Mouse (Mus musculus) kidney, postnatal 0 days (tissue): ENCODE measurements around the gene Grasp. TPM values are rescaled to one million over a fixed set of nuclear protein-coding genes. Genes with fewer than 3 reads are reported as not detected.

ENCODE experiments used
- ATAC-seq: fragments of 200-750 bp; cut with Nextera tagmentation; replicated peaks from 2 replicates; pipeline ENCODE4 v1.8.0; 2017; ENCODE audit warnings: low read depth, moderate number of reproducible peaks, moderate TSS enrichment, moderate library complexity; ENCODE audit not compliant: low FRiP score
- DNase-seq: peaks from one replicate; pipeline ENCODE4 v3.0.0-alpha.2; 2016; ENCODE audit warnings: low spot score
- H3K27ac ChIP-seq: fragments of 300-500 bp; sonication (generic); 2 replicates; pipeline ENCODE4 v1.5.1; 2014; ENCODE audit warnings: mild to moderate bottlenecking
- H3K27me3 ChIP-seq: fragments of 300-500 bp; sonication (generic); 2 replicates; pipeline ENCODE4 v1.6.1; 2014; ENCODE audit warnings: low read length, mixed read lengths; ENCODE audit not compliant: insufficient read depth
- H3K36me3 ChIP-seq: fragments of 300-500 bp; sonication (generic); 2 replicates; pipeline ENCODE4 v1.6.1; 2014; ENCODE audit warnings: low read length, mixed read lengths; ENCODE audit not compliant: insufficient read depth
- H3K4me1 ChIP-seq: fragments of 300-500 bp; sonication (generic); replicated peaks from 2 replicates; pipeline ENCODE4 v1.6.1; 2014; ENCODE audit warnings: antibody characterized with exemption, low read length, mixed read lengths; ENCODE audit not compliant: insufficient read depth
- H3K4me2 ChIP-seq: fragments of 300-500 bp; sonication (generic); 2 replicates; pipeline ENCODE4 v1.6.1; 2014; ENCODE audit warnings: mild to moderate bottlenecking, low read length, moderate library complexity, mixed read lengths
- H3K4me3 ChIP-seq: fragments of 300-500 bp; sonication (generic); replicated peaks from 2 replicates; pipeline ENCODE4 v1.5.1; 2014; ENCODE audit warnings: low read depth, low read length
- H3K9ac ChIP-seq: fragments of 300-500 bp; sonication (generic); 2 replicates; pipeline ENCODE4 v1.6.1; 2014; ENCODE audit warnings: low read depth, low read length
- H3K9me3 ChIP-seq: fragments of 300-500 bp; sonication (generic); replicated peaks from 2 replicates; pipeline ENCODE4 v1.6.1; 2016; ENCODE audit warnings: low read length, inconsistent platforms, mixed read lengths
- CTCF ChIP-seq: IDR thresholded peaks from 2 replicates; pipeline ENCODE4 v1.5.1; 2016; ENCODE audit warnings: antibody characterized with exemption, low read depth, mild to moderate bottlenecking, moderate library complexity
- WGBS: fragments of 180-500 bp; shearing (Covaris S2); extraction: QIAGEN DNeasy Blood & Tissue Kit; methylation state at CpG from one replicate; pipeline ENCODE4 v1.1.7; 2014; 5-methylcytosine and 5-hydroxymethylcytosine counted together
- polyA plus RNA-seq: library from polyadenylated mRNA; unstranded; fragments of >200 nt; fragmentation: Nextera tagmentation; extraction: Ambion mirVana; gene quantifications from 2 replicates; pipeline ENCODE4 v1.2.1, GENCODE M21; 2015

Gene Grasp
- polyA plus RNA-seq, 1 experiment from 2014 or later, result 3.7 TPM

DNA sequence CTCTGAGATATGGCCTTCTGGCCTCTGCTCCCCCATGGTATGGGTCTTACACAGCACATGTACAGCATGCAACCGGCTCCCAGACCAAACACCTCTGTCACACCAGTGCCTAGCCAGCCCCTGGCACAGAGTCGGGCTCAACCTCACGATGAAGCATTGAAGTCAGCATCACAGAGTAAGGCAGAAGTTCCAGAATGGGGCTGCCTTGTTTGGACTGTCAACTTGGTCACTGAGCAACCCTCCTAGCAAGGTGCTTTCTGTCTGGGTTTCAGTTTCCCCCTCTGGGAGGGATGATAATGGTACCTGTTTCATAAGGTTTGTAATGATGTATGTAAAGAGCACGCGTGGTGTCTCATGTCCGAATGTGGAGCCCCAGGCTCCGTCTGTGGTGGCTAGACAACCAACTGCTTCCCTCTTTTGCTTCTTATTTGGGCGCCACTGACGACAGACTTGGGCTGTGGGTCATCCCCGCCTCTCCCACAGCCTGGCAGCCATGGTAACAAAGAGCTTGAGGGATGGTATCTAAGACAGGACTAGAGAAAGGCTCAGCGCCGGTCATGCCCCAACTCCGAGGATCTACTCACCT lies 998 bp upstream of the Grasp start:
- ATAC-seq, result no peak
- peaks cover 12% of the 10 kb centered on the region; the same call in 1 of the 2 replicates for H3K4me1 ChIP-seq
- no peak overlapping the region for H3K4me2 ChIP-seq
- WGBS, result 60% methylated on average over 13 of the region's 13 CpGs
- no peaks in the 10 kb centered on the region for H3K36me3 ChIP-seq
- H3K27me3 ChIP-seq, result 0 out of 2 replicates have a peak, but pooled peaks cover 9% of the 10 kb centered on the region
- no peaks in the 10 kb centered on the region for H3K9me3 ChIP-seq
- H3K27ac ChIP-seq, result no peak overlapping the region
- no peak for DNase-seq
- TF ChIP-seq CTCF, result no peak
- H3K9ac ChIP-seq, result no peak overlapping the region
- H3K4me3 ChIP-seq, result no peak overlapping the region

DNA sequence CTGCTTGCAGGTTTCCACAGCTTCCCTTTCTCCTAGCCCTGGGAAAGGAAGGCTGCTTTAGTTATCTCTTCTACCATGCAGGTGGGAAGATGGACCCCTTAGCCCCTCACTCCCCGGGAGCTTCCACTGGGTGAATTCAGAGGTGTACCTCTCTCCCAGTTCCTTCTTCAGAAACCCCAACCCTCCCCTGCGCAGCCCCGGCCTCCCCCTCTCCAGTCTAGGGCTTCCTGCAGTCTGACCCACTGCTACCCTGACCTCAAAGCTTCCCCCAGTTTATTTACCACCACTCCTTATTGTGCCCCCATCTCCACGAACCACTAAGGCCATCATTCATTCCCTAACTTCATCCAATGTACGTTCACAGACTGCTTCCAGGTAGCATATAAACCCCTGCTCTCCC lies 392 bp upstream of the Grasp start:
- DNase-seq (no peak), ATAC-seq (no peak)
- WGBS, result 7% methylated on average over 5 of the region's 5 CpGs
- H3K4me2 ChIP-seq, result peak overlapping the region; percentile 95
- no peaks in the 10 kb centered on the region for H3K9me3 ChIP-seq
- H3K4me1 ChIP-seq, result peaks cover 12% of the 10 kb centered on the region; the same call in 1 of the 2 replicates
- peak overlapping the region; percentile 78 for H3K4me3 ChIP-seq
- H3K9ac ChIP-seq, result peak overlapping the region; percentile 77
- no peak overlapping the region for H3K27ac ChIP-seq
- H3K27me3 ChIP-seq, result 0 out of 2 replicates have a peak, but pooled peaks cover 9% of the 10 kb centered on the region
- no peaks in the 10 kb centered on the region for H3K36me3 ChIP-seq
- no peak for TF ChIP-seq CTCF

DNA sequence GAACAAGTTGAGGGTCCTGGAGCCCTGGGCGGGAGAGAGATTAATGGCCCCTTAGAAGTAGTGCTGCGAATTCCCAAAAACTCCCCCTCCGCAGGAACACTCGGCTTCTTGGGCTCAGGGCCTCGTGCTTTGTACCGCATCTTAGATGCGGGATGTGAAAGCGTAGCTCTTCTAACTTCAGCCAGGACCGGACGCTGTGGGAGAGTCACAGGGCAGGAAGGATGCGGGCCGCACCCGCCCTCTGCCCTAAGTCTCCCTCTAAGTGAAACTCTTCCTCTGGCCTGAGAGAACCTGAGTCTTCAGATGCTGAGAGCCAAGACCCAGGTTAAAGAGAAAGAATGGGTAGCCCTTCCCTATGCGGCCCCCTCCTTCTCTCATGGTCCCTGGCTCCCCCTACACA lies 989 bp downstream of the Grasp start:
- H3K4me1 ChIP-seq, result peaks cover 12% of the 10 kb centered on the region; the same call in 1 of the 2 replicates
- no peak for ATAC-seq
- 7% methylated on average over 14 of the region's 14 CpGs for WGBS
- TF ChIP-seq CTCF, result no peak
- H3K27me3 ChIP-seq, result 0 out of 2 replicates have a peak, but pooled peaks cover 9% of the 10 kb centered on the region
- H3K4me3 ChIP-seq, result peak overlapping the region; percentile 78
- DNase-seq, result no peak
- H3K4me2 ChIP-seq, result peak overlapping the region; percentile 95
- H3K27ac ChIP-seq, result peak overlapping the region; percentile 84
- no peaks in the 10 kb centered on the region for H3K9me3 ChIP-seq
- H3K36me3 ChIP-seq, result no peaks in the 10 kb centered on the region
- peak overlapping the region; percentile 77 for H3K9ac ChIP-seq

DNA sequence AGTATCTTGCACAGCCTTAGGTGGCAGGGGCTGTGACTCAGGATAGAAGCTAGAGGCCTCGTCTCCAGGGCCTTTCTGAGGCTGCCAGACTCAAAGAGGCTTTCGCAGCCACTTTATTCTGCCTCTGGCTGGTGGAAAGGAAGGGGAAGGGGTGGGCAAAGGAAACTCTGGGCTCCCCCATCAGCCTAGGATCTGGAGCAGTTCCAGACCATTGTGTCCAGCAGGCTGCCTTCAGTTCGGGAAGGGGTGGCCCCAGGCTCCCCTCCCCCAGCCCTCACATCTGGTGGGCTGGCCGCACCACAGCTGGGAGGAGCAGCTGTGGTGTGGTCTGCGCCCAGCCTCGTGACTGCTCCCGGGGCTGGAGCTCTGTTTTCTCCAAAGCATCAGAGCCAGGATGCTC lies 4.0 kb downstream of the Grasp start:
- TF ChIP-seq CTCF, result no peak; the same call in 1 of the 2 replicates
- Histone ChIP-seq H3K27ac (peak overlapping the region; percentile 47), H3K27me3 (0 out of 2 replicates have a peak, but pooled peaks cover 9% of the 10 kb centered on the region), H3K4me3 (no peak overlapping the region), H3K36me3 (peaks cover 14% of the 10 kb centered on the region; the same call in 1 of the 2 replicates), H3K9me3 (no peaks in the 10 kb centered on the region), H3K4me1 (0 out of 2 replicates have a peak, but pooled peaks cover 4% of the 10 kb centered on the region), H3K9ac (no peak overlapping the region), H3K4me2 (peak overlapping the region; percentile 30; the same call in 1 of the 2 replicates)
- 21% methylated on average over 7 of the region's 7 CpGs for WGBS
- DNase-seq (peak; percentile 81), ATAC-seq (0 out of 2 replicates have a peak, but pooled peaks have one; percentile 30)

DNA sequence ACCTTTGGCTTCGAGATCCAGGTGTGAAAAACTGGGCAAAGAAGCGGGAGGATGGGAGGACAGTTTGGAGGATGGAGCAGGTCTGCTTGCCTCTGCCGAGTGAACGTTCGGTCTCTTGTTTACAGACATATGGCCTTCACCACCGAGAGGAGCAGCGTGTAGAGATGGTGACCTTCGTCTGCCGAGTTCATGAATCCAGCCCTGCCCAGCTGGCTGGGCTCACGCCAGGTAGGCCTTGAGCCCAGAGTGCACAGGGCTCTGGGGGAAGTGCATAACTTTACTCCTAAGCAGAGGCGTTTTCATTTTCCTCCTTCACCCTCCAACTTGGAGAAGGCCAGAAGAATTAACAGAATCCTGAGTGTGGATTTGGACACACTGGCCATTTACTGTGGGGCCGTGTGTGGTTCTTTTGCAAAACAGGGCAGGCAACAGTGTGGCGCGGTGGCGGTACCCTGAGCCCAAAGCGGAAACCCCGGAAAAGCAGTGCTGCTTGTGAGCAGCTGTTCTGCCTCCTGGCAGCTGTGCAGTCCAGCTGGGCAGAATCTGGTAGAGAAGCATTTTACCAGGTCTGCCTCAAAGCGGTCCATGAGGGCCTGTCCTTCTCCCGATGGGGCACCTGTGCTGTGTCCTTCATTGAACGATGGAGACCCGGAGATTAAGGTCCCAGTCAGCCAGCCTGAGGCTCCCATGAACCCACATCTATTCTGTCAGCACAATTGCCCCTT lies 5.0 kb downstream of the Grasp start:
- 0 out of 2 replicates have a peak, but pooled peaks cover 2% of the 10 kb centered on the region for H3K4me1 ChIP-seq
- no peak overlapping the region for H3K4me3 ChIP-seq
- no peaks in the 10 kb centered on the region for H3K9me3 ChIP-seq
- 0 out of 2 replicates have a peak overlapping the region, but pooled peaks have one; percentile 30 for H3K4me2 ChIP-seq
- 81% methylated on average over 21 of the region's 21 CpGs for WGBS
- no peak for ATAC-seq
- no peak for DNase-seq
- H3K27ac ChIP-seq, result no peak overlapping the region
- peaks cover 14% of the 10 kb centered on the region; the same call in 1 of the 2 replicates for H3K36me3 ChIP-seq
- no peak overlapping the region for H3K9ac ChIP-seq
- TF ChIP-seq CTCF, result no peak
- no peaks in the 10 kb centered on the region for H3K27me3 ChIP-seq

DNA sequence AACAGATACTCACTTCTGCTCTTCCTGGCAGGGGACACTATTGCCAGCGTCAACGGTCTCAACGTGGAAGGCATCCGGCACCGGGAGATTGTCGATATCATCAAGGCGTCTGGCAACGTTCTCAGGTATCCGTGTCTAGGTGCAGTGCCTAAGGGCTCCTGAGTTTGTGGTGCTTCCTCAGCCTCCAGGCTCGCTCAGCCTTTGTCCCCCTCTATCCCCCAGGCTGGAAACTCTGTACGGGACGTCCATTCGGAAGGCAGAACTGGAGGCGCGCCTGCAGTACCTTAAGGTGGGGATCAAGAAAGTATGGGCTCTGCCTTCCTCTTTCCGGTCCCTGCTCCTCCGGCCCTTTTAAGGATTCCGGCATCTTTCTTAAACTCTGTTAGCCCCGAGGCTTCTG lies 6.5 kb downstream of the Grasp start:
- no peak for TF ChIP-seq CTCF
- Histone ChIP-seq H3K27ac (no peak overlapping the region), H3K9ac (no peak overlapping the region), H3K9me3 (no peaks in the 10 kb centered on the region), H3K36me3 (peaks cover 14% of the 10 kb centered on the region; the same call in 1 of the 2 replicates), H3K27me3 (no peaks in the 10 kb centered on the region), H3K4me2 (no peak overlapping the region), H3K4me3 (no peak overlapping the region), H3K4me1 (no peaks in the 10 kb centered on the region; the same call in 1 of the 2 replicates)
- 94% methylated on average over 19 of the region's 19 CpGs for whole genome bisulfite sequencing
- DNase-seq (no peak), ATAC-seq (no peak)
